Mouse (Mus musculus) brain, embryonic 14.5 days (tissue): ENCODE measurements around the gene Rad51b. TPM values are rescaled to one million over a fixed set of nuclear protein-coding genes. Genes with fewer than 3 reads are reported as not detected.

Source experiments
- DNase-seq: peaks from one replicate; pipeline ENCODE4 v3.0.0-alpha.2; 2011; ENCODE audit warnings: low read depth
- CTCF ChIP-seq: fragments of 200-500 bp; IDR thresholded peaks from 2 replicates; pipeline ENCODE4 v1.5.1; 2012; ENCODE audit warnings: inconsistent platforms, mild to moderate bottlenecking, moderate library complexity, borderline replicate concordance; ENCODE audit not compliant: insufficient read depth, insufficient read length; ENCODE audit errors: extremely low read depth
- POLR2A ChIP-seq: fragments of 200-500 bp; IDR thresholded peaks from 2 replicates; pipeline ENCODE4 v1.6.1; 2012; ENCODE audit warnings: mild to moderate bottlenecking, inconsistent platforms, borderline replicate concordance; ENCODE audit not compliant: poor library complexity, insufficient read depth, insufficient read length, severe bottlenecking; ENCODE audit errors: extremely low read depth
- polyA plus RNA-seq: library from polyadenylated mRNA; depleted of rRNA; stranded (reverse); fragments of >200 nt; gene quantifications from 2 replicates; pipeline ENCODE4 v1.2.3, GENCODE M21; 2012

Rad51b gene
- polyA plus RNA-seq, 1 experiment: 1.1 TPM

DNA sequence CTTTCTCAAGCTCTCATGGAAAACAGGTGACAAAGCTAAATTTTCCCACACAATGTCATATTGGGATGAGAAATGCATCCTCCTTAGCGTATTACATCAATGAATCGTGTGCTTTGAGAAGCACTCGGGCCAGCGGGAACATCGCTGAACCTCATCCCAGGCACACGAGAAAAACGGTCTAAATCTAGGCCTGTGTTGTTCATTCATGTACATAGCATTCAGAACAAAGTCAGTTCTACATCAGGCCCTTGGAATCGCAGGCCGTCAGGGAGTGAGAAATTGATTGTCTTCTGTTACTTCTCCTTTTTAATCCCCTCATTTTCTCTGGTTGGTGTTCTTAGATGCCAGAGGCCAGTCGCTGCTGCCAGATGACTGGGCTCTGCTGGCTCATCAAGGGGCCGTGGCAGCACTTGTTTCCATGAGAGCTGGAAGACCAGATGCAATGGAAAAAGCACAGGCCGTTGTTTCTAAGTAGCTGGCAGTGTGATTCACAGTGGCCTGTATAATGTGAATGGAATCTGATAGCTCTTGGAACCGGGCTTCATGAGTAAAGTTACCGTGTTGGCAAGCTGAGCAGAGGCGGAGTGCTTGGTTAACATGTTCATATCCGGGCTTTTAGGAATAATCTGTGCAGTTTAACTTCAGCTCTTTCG, 191.6 kb downstream of the Rad51b start:
- DNase-seq: peak; percentile 86
- TF ChIP-seq CTCF (no peak), POLR2A (no peak)

DNA sequence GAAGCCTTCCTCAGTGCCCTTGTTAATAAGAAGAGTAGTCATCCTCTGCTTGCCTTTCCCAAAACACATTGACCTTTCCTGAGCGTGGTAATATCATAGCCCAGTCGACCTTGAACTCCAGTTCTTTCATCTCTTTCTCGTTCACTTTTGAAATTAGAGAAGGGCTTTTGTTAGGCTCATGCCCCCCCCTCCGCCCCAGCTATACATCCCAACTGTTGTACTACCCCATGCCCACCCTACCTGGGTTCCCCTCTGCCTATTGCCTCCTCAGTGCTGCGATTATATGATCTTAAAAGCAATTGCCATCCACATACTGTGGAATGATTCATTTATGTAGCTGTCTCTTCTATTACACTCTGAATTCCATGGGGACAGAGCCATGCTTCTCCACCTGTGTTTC, 193.5 kb downstream of the Rad51b start:
- DNase-seq: no peak
- TF ChIP-seq POLR2A (no peak), CTCF (no peak)

DNA sequence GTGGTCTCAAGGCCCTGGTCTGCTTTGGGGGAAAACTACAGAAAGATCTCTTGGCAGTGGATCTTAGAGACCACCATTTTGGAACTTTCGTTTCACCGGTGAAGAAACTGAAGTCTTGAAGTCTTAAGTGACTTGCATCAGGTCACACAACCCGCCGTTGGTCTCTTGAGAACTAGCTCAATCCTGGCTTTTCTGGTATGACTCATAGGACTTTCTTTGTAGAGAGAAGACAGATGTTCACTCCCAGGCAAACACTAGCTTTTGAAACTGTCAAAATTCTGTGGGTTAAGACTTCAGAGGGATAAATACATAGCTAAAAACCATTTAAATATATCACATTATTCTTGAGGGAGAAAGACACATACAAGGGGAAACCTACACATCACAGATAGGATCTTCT, 195.1 kb downstream of the Rad51b start:
- no peak for DNase-seq
- no peak for TF ChIP-seq CTCF
- no peak for TF ChIP-seq POLR2A

DNA sequence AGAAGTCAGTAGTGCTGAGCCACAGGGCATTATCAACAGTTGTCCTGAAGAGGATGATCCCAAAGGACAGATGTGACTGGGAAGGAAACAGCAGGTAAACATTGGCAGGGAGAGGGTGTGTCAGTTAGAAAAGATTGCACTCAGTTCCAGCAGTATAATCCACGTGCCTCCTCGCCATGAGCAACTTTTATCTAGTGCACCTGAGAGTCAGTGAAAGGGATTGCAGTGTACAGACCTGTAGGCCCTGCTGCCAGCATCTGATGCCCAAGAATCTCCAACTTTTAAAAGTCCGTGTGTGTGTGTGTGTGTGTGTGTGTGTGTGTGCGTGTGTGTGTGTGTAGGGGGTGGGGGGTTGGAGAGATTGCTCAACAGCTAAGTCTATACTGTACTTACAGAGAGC, 195.5 kb downstream of the Rad51b start:
- no peak for TF ChIP-seq CTCF
- no peak for TF ChIP-seq POLR2A
- no peak for DNase-seq

DNA sequence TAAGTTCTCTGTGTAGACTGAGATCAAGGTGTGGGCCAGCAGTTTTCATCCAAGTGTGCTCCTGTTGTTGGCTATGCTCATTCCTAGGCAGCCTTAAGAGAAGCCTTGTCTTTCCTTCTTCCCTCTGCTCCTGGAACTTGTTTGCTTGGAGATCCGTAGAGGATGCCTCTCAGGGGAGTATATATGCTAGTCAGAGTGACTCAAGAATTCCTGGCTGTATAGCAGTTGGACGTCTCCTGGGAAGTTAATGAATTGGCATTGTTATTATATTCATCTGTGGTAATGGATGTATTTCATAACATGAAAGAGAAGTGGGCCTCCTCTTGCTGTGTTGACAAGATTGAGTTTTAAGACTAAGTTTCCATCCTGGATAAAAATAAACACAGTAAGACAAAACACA, 196.4 kb downstream of the Rad51b start:
- DNase-seq: no peak
- TF ChIP-seq CTCF (no peak), POLR2A (no peak)

DNA sequence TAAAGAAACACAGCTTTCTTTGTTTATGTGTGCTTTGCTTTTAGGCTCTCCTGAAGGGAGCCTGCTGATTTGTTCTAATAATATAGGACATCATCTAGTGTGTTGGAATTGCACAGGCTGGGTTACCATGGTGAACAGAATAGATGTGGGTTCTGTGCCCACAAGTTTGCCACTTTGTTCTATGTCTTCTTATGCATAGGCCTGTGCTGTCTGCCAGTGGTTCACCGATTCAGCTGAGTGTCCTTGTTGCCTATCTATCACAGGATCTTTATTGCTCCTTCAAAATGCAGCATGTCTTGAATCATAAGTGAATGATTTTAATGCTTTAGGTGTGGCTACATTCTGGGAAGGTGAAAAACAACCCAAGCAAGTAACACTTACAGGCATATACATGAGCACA, 201.2 kb downstream of the Rad51b start:
- DNase-seq: no peak
- TF ChIP-seq CTCF (no peak), POLR2A (no peak)

DNA sequence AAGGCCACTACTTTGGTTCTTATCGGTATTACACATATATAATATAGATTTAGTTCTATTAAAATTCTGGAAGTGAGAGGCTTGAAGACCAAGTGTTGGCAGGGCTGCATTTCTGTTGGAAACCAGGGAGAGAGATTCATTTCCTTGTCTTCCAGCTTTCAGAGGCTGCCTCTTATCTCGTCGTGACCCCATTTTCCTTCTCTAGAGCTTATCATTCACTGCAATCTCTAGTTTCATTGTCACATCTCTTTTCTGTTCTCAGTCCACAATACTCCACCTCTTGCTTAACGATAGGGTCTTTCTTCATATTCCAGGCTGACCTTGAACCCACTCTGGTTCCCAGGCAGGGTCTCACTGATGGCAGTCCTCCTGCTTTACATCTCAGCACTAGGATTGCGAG, 202.7 kb downstream of the Rad51b start:
- TF ChIP-seq POLR2A (no peak), CTCF (no peak)
- no peak for DNase-seq

DNA sequence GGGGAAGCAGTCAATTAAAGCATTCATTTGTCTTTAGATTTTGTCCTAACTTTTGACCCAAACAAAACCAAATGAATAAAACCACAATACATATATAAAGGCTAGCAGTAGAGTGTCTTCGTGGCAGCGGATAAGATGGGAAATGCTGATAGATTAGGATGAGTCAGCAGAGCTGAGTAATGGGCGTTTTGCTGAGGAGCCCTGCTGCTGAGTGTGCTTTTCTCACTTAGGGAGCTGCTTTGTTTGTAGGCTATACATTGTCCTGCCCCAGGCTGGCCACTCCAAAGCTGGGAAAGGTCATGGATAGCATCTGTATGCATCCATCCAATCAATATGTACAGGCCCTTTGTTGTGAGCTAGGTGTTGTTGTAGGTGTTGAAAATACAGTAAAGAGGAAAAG, 204.8 kb downstream of the Rad51b start:
- DNase-seq: no peak
- no peak for TF ChIP-seq POLR2A
- TF ChIP-seq CTCF: no peak

DNA sequence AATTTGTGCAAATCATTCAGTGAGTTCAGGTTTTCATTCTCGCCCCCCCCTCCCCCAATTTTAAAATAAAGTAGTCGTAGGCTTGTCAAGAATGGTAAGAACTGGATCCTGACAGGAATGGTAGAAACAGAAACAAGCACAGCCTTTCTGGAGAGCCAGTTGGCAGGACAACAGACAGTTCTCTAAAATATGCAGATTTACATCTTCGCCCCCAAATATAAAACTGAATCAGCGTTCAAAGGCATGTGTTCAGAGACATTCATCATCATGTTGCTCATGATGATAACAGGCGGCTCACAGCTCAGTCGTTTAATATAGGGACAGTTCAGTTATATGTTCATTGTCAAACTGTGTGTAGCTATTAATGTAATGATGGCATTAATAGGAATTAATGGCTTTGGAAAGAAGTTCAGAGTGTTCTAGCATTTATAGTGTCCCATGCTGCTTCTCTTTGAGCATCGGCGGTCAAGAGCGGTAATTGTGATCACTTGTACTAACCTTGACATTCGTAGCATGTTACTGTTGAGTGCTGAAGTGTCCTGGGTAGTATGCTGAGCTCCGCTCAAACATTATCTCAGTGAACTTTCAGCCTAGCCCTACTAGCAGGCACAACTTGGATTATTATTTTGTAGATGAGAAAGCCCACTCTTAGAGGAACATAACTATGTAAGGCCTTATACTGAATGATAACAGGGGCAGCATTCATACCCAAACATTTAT, 205.9 kb downstream of the Rad51b start:
- DNase-seq: peak; percentile 50
- TF ChIP-seq POLR2A (no peak), CTCF (no peak)

DNA sequence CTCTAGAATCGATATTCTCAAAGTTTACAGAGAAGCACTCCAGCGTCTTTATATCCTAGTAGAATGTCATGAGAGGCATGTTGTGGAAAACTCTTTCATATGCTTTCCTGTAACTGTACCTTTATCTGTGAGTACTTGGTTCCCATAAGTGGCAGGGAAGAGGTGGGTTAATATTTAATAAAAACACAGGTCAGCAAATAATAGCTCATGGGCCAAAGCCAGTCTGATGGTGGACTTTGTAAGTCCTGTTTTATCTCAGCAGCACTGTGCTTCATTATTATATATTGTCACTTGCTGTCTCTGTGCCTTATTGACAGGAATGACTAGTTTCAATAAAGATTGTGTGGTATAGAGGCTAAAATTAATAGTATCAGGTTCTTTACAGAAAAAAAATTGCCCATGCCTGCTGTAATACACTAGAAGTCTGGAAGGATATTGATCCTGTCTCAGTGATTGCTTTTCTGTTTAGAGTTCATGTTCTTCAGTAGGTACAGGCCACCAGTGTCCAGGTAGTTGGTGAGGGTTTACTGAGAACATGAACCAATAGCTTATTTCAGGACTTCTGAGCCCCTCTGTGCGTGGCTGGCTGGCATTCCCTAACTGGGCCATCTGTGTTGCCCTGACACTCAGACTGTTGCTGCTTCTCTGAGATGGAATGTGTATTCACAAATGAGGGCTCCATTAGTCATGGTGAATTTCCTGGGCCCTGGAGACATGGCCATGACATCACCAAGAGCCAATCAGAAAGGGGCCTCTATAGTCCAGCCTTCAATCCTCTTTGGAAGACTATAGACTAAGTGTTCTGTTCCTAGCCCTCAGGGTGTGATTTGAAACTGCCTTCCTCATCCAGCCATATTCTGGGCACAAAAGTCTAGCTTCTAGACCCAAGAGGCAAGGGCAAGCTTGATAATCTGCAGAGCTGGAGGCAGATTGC, 206.8 kb downstream of the Rad51b start:
- TF ChIP-seq CTCF (no peak), POLR2A (no peak)
- DNase-seq: peak; percentile 96

DNA sequence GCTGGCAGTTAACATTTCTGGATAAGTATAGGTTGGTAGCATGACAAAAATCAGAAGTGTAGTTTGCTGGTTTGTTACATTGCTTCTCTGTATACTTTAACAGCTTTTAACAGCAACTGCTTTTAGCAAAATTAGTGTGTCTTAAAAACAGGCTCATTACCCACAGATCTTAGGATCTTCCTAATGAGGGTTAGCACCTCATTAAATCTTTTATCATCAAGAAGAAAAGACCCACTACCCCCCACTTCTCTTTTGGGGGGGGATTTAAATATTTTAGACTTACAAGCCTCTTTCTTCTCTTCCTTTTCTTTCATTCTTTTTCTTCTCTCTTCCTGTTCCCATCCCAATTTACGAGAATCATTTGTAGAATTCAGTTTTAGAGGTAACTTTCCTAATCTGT, 207.6 kb downstream of the Rad51b start:
- peak; percentile 81 for DNase-seq
- TF ChIP-seq CTCF: no peak
- no peak for TF ChIP-seq POLR2A
